Mouse (Mus musculus): ENCODE measurements around the gene Josd1.

- no peak for TF ChIP-seq CTCF (IDR thresholded peaks at IDR 0.05; ENCODE audit: control insufficient read depth, insufficient read depth, insufficient read length)
- no peak for TF ChIP-seq MYOD1 (IDR thresholded peaks at IDR 0.05; ENCODE audit: control insufficient read depth, insufficient read length, low read depth)
- no peak for TF ChIP-seq MAX (IDR thresholded peaks at IDR 0.05)
Observed at GRCm38 (mm10) chr15:79685141-79685641, 2.5 kb downstream of the Josd1 start.
